Mouse (Mus musculus) hindbrain, embryonic 14.5 days (tissue): ENCODE measurements around the gene Iqschfp. TPM values are rescaled to one million over a fixed set of nuclear protein-coding genes. Genes with fewer than 3 reads are reported as not detected.

Experiments used
- ATAC-seq: fragments of 200-750 bp; cut with Nextera tagmentation; 2 replicates; pipeline ENCODE4 v1.8.0; 2017; ENCODE audit warnings: moderate number of reproducible peaks, mild to moderate bottlenecking, moderate TSS enrichment, moderate library complexity; ENCODE audit not compliant: low FRiP score
- DNase-seq: peaks from one replicate; pipeline ENCODE4 v3.0.0-alpha.2; 2015; ENCODE audit warnings: low spot score
- H3K27ac ChIP-seq: fragments of 300-500 bp; sonication (generic); 2 replicates; pipeline ENCODE4 v1.5.1; 2014; ENCODE audit warnings: mild to moderate bottlenecking, moderate library complexity
- H3K27me3 ChIP-seq: fragments of 300-500 bp; sonication (generic); 2 replicates; pipeline ENCODE4 v1.6.1; 2014; ENCODE audit warnings: mild to moderate bottlenecking, low read length, mixed read lengths; ENCODE audit not compliant: control insufficient read depth, insufficient read depth
- H3K36me3 ChIP-seq: fragments of 300-500 bp; sonication (generic); replicated peaks from 2 replicates; pipeline ENCODE4 v1.6.1; 2014; ENCODE audit not compliant: control insufficient read depth, insufficient read depth
- H3K4me1 ChIP-seq: fragments of 300-500 bp; sonication (generic); replicated peaks from 2 replicates; pipeline ENCODE4 v1.6.1; 2014; ENCODE audit warnings: antibody characterized with exemption, low read length, mixed read lengths; ENCODE audit not compliant: control insufficient read depth, insufficient read depth
- H3K4me2 ChIP-seq: fragments of 300-500 bp; sonication (generic); replicated peaks from 2 replicates; pipeline ENCODE4 v1.6.1; 2014; ENCODE audit warnings: mild to moderate bottlenecking, moderate library complexity
- H3K4me3 ChIP-seq: fragments of 300-500 bp; sonication (generic); replicated peaks from 2 replicates; pipeline ENCODE4 v1.5.1; 2014; ENCODE audit warnings: mild to moderate bottlenecking, low read length
- H3K9ac ChIP-seq: fragments of 300-500 bp; sonication (generic); 2 replicates; pipeline ENCODE4 v1.6.1; 2014
- H3K9me3 ChIP-seq: fragments of 300-500 bp; sonication (generic); 2 replicates; pipeline ENCODE4 v1.6.1; 2016; ENCODE audit warnings: low read length; ENCODE audit not compliant: control insufficient read depth
- WGBS: fragments of 180-500 bp; shearing (Covaris S2); extraction: QIAGEN DNeasy Blood & Tissue Kit; methylation state at CpG from one replicate; pipeline ENCODE4 v1.1.7; 2014; 5-methylcytosine and 5-hydroxymethylcytosine counted together
- polyA plus RNA-seq: library from polyadenylated mRNA; unstranded; fragments of >200 nt; fragmentation: Nextera tagmentation; extraction: Ambion mirVana; gene quantifications from 2 replicates; pipeline ENCODE4 v1.2.1, GENCODE M21; 2014

Iqschfp gene
- polyA plus RNA-seq, 1 experiment from 2014 or later = 7.5 TPM

- H3K9ac ChIP-seq = peak overlapping the region; percentile 79
- 0 out of 2 replicates have a peak, but pooled peaks have one; percentile 9 for ATAC-seq
- H3K4me1 ChIP-seq = 0 out of 2 replicates have a peak, but pooled peaks cover 4% of the 10 kb centered on the region
- peak overlapping the region; percentile 75 for H3K4me3 ChIP-seq
- 2% methylated on average over 9 of the region's 9 CpGs for WGBS
- no peaks in the 10 kb centered on the region for H3K36me3 ChIP-seq
- peak overlapping the region; percentile 82 for H3K27ac ChIP-seq
- H3K27me3 ChIP-seq = 0 out of 2 replicates have a peak, but pooled peaks cover 4% of the 10 kb centered on the region
- H3K4me2 ChIP-seq = peak overlapping the region; percentile 99
- H3K9me3 ChIP-seq = no peaks in the 10 kb centered on the region
- no peak for DNase-seq
Observed at GRCm38 (mm10) chr3:68495736-68496242, 603.8 kb downstream of the Iqschfp start.

DNA sequence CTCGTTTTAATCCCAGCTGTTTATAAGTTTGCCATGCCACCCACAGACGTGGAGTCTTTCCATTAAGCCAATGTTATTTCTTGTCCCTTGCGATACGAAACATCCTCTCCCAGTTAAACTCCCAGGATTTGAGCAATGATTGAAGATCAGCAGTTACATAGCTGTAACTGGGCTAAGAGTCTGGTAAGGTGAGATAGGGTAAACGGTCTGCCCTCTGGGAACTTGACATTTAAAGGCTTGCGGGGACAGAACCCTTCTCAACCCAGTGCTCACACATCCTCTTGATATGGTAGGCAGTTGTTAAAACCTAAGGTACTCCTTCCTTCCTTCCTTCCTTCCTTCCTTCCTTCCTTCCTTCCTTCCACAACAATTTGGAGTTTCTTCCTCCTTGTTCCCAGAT lies 604.5 kb downstream of the Iqschfp start:
- Histone ChIP-seq H3K27me3 (0 out of 2 replicates have a peak, but pooled peaks cover 4% of the 10 kb centered on the region), H3K4me1 (0 out of 2 replicates have a peak, but pooled peaks cover 4% of the 10 kb centered on the region), H3K4me2 (peak overlapping the region; percentile 99), H3K9me3 (no peaks in the 10 kb centered on the region), H3K4me3 (peak overlapping the region; percentile 75), H3K9ac (no peak overlapping the region), H3K27ac (no peak overlapping the region), H3K36me3 (no peaks in the 10 kb centered on the region)
- no peak for ATAC-seq
- no peak for DNase-seq
- WGBS = 60% methylated on average over 6 of the region's 6 CpGs

DNA sequence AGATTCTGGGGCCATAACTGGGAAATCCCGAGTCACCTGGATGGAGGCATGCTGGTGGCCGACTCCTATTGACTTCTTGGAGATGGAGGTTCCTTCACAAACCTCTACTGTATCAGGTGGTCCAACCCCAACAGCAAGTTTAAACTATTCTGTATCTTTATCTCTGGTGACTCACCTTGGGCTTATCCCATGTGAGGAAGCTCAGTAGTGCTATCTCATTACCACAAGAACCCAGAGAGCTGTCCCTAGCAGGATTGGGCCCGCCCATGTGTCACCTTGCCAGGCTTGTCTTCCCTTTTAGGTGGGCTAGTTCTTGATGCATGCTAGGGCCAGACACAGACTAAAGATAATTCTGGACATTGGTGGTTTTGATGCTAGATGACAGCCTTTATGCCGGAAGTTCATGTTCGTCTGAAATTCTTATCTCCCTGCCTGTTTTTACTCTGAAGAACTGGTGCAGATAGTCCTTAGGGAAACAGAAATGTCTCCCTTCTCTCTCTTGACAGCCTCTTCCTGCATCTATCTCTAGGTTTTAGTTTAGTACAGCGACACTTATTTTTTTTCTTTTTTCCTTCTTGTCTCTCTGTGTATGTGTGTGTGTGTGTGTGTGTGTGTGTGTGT lies 607.6 kb downstream of the Iqschfp start:
- Histone ChIP-seq H3K27ac (no peak overlapping the region), H3K4me3 (no peak overlapping the region), H3K4me2 (no peak overlapping the region), H3K9ac (no peak overlapping the region), H3K9me3 (no peaks in the 10 kb centered on the region), H3K4me1 (0 out of 2 replicates have a peak, but pooled peaks cover 4% of the 10 kb centered on the region), H3K27me3 (no peaks in the 10 kb centered on the region), H3K36me3 (0 out of 2 replicates have a peak, but pooled peaks cover 4% of the 10 kb centered on the region)
- DNase-seq (no peak), ATAC-seq (no peak)
- 91% methylated on average over 6 of the region's 6 CpGs for WGBS

DNA sequence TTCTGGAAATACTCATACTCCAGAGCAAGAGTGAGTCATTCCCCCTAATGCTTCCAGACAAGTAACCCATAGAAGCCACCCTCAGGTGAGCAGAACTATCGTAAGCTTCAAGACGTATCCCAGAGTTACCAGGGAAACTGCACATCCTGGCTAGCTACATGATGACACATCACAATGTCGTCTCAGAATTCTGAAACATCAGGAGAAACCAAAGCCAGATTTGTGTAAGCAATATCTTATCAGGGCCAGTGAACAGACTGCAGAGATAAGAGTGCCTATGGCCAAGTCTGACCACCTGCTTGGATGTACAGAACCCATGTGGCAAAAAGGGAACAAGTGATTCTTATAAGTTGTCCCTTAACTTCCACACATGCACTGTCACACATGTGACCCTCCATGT lies 612.8 kb downstream of the Iqschfp start:
- H3K4me1 ChIP-seq = 0 out of 2 replicates have a peak, but pooled peaks cover 6% of the 10 kb centered on the region
- H3K36me3 ChIP-seq = 0 out of 2 replicates have a peak, but pooled peaks cover 4% of the 10 kb centered on the region
- 87% methylated on average over 3 of the region's 3 CpGs for WGBS
- H3K9ac ChIP-seq = no peak overlapping the region
- no peaks in the 10 kb centered on the region for H3K27me3 ChIP-seq
- H3K9me3 ChIP-seq = no peaks in the 10 kb centered on the region
- DNase-seq (no peak), ATAC-seq (no peak)
- no peak overlapping the region for H3K4me2 ChIP-seq
- no peak overlapping the region for H3K27ac ChIP-seq
- H3K4me3 ChIP-seq = no peak overlapping the region

DNA sequence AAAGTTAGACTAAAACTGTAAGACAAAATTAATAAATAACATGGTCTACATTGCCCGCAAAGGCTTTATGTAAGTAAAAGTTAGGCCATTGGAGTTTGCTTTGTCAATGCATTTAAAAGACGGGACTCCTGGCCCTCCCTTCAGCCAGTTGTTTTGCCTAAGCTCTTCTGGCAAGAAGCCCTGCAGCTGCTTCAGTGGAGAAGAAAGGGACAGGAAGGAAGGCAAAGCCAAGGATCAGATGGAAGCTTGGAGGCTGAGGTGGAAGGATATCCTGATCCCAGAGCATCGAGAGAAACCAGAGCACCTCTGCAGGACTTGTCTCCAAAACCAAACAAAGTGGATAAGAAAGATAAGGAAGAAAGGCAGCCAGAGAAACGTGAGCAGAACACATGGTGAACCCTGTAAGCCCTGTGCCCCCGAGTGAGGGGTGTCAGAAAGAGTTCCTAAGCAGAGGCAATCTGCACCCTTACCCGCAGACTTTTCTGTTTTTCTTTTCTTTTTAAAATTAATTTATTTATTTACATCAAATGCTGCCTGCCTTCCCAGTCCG lies 614.8 kb downstream of the Iqschfp start:
- H3K4me2 ChIP-seq = no peak overlapping the region
- H3K36me3 ChIP-seq = 0 out of 2 replicates have a peak, but pooled peaks cover 4% of the 10 kb centered on the region
- H3K4me1 ChIP-seq = 0 out of 2 replicates have a peak, but pooled peaks cover 6% of the 10 kb centered on the region
- no peak for DNase-seq
- no peak for ATAC-seq
- 77% methylated on average over 7 of the region's 7 CpGs for WGBS
- H3K27ac ChIP-seq = no peak overlapping the region
- H3K4me3 ChIP-seq = no peak overlapping the region
- no peak overlapping the region for H3K9ac ChIP-seq
- no peaks in the 10 kb centered on the region for H3K9me3 ChIP-seq
- H3K27me3 ChIP-seq = no peaks in the 10 kb centered on the region

- Histone ChIP-seq H3K4me2 (no peak overlapping the region), H3K36me3 (no peaks in the 10 kb centered on the region), H3K9ac (no peak overlapping the region), H3K4me3 (no peak overlapping the region), H3K9me3 (no peaks in the 10 kb centered on the region), H3K27ac (no peak overlapping the region; the same call in 1 of the 2 replicates), H3K4me1 (0 out of 2 replicates have a peak, but pooled peaks cover 6% of the 10 kb centered on the region), H3K27me3 (no peaks in the 10 kb centered on the region)
- DNase-seq (no peak), ATAC-seq (no peak)
- 64% methylated on average over 6 of the region's 6 CpGs for WGBS
Observed at GRCm38 (mm10) chr3:68508629-68509028, 616.6 kb downstream of the Iqschfp start.

GRCm38 (mm10) chr3:68510872-68511271 lies 618.8 kb downstream of the Iqschfp start:
- no peaks in the 10 kb centered on the region for H3K36me3 ChIP-seq
- no peak overlapping the region for H3K9ac ChIP-seq
- 86% methylated on average over 5 of the region's 5 CpGs for WGBS
- DNase-seq (no peak), ATAC-seq (no peak)
- no peak overlapping the region for H3K4me2 ChIP-seq
- H3K9me3 ChIP-seq = no peaks in the 10 kb centered on the region
- no peak overlapping the region for H3K27ac ChIP-seq
- H3K4me3 ChIP-seq = no peak overlapping the region
- H3K4me1 ChIP-seq = peaks cover 6% of the 10 kb centered on the region; the same call in 1 of the 2 replicates
- no peaks in the 10 kb centered on the region for H3K27me3 ChIP-seq

GRCm38 (mm10) chr3:68511744-68512143 lies 619.7 kb downstream of the Iqschfp start:
- Histone ChIP-seq H3K27ac (no peak overlapping the region), H3K36me3 (no peaks in the 10 kb centered on the region), H3K9me3 (no peaks in the 10 kb centered on the region), H3K27me3 (no peaks in the 10 kb centered on the region), H3K4me3 (no peak overlapping the region), H3K9ac (no peak overlapping the region), H3K4me1 (peaks cover 6% of the 10 kb centered on the region; the same call in 1 of the 2 replicates), H3K4me2 (no peak overlapping the region)
- no peak for ATAC-seq
- DNase-seq = no peak
- WGBS = 86% methylated on average over 4 of the region's 4 CpGs

DNA sequence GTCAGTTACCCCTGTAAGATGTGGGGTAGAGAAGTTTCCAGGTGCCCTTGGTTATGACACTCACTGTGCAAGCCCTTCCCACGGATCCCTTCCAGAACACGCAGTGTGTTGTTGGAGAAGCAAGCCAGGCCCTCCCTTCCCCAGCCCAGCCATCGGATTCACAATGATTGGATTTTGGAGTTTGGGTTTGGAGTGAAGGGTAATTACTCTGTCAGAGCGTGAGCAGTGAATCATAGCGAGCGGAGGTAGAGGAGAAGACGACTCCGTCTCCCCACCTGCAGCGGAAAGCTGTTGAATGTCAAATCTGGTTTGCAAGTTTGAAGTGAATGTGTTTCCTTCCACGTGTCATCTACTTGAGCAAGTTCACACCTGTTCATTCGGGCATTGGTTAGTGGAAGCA lies 620.3 kb downstream of the Iqschfp start:
- Histone ChIP-seq H3K9me3 (no peaks in the 10 kb centered on the region), H3K4me2 (no peak overlapping the region), H3K36me3 (no peaks in the 10 kb centered on the region), H3K4me1 (peaks cover 6% of the 10 kb centered on the region; the same call in 1 of the 2 replicates), H3K27me3 (no peaks in the 10 kb centered on the region), H3K4me3 (no peak overlapping the region), H3K27ac (no peak overlapping the region), H3K9ac (no peak overlapping the region)
- 81% methylated on average over 11 of the region's 11 CpGs for WGBS
- no peak for ATAC-seq
- no peak for DNase-seq
